Mouse (Mus musculus): ENCODE measurements around the gene Pde2a. TPM values are rescaled to one million over a fixed set of nuclear protein-coding genes. Genes with fewer than 3 reads are reported as not detected.
"Not testable (repeated sequence)": the region's sequence is repeated elsewhere in the genome, so short reads cannot be mapped to it uniquely, and the experiment has no call there.

Pde2a gene
- polyA plus RNA-seq, 1 experiment: 2.9 TPM

DNA sequence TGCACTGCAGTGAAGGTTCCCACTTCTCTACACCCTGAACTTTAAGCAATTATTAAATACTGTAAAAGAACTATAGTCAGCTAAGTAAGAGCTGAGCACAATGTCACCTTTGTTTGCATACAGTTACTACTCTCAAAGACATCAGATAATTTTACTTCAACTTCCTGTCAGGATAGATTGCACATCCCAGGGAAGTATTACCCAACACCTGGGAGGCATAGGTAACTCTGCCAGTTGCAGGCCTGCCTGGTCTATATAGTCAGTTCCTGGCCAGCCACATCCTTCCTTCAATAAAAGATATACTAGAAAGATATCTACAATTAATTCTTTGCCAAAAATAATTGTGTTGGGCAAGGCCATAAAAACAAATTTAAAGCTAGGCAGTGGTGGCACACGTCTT lies 135.9 kb downstream of the Pde2a start:
- no peak overlapping the region for H3K9ac ChIP-seq (ENCODE audit: low read depth, poor library complexity, severe bottlenecking)
- no peaks in the 10 kb centered on the region for H3K4me1 ChIP-seq (ENCODE audit: control insufficient read depth, insufficient read depth, low read length)
- H3K36me3 ChIP-seq (ENCODE audit: control insufficient read depth, insufficient read depth, low read length, poor library complexity, severe bottlenecking): no peaks in the 10 kb centered on the region
- no peaks in the 10 kb centered on the region for H3K9me3 ChIP-seq (replicated peaks; ENCODE audit: control insufficient read depth, insufficient read depth, low read length, poor library complexity, severe bottlenecking)
- H3K27ac ChIP-seq (ENCODE audit: insufficient read depth, low read length): no peak overlapping the region
- TF ChIP-seq EP300 (IDR thresholded peaks at IDR 0.05; ENCODE audit: insufficient read depth, low read depth, low read length): no peak
- no peak for TF ChIP-seq POLR2A (IDR thresholded peaks at IDR 0.05; ENCODE audit: insufficient read depth, low read length)
- no peak for TF ChIP-seq CTCF (IDR thresholded peaks at IDR 0.05; ENCODE audit: low read depth, low read length)
- H3K27me3 ChIP-seq (ENCODE audit: control insufficient read depth, insufficient read depth, low read length, poor library complexity, severe bottlenecking): no peaks in the 10 kb centered on the region
- H3K4me3 ChIP-seq (ENCODE audit: low read depth, low read length): no peak overlapping the region

DNA sequence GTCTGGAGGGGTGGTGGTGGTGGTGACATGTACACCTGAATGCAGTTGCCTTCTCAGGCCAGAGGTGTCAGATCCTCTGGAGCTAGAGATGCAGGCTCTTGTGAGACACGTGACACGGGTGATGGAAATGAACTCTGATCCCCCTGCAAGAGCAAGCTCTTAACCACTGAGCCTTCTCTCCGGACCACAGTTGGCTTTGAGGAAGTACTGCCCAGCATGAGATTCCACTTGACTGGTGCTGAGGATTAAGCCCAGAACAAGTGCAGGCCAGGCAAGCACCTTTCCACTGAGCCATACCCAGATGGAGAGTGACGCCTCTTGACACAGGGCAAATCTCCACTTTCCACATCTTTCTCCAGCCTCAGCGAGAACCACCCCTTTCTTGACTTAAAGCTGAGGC lies 137.9 kb downstream of the Pde2a start:
- not testable (repeated sequence) for H3K36me3 ChIP-seq (ENCODE audit: control insufficient read depth, insufficient read depth, low read length, poor library complexity, severe bottlenecking); H3K9ac ChIP-seq (ENCODE audit: low read depth, poor library complexity, severe bottlenecking); H3K4me1 ChIP-seq (ENCODE audit: control insufficient read depth, insufficient read depth, low read length); H3K27me3 ChIP-seq (ENCODE audit: control insufficient read depth, insufficient read depth, low read length, poor library complexity, severe bottlenecking); H3K27ac ChIP-seq (ENCODE audit: insufficient read depth, low read length); H3K9me3 ChIP-seq (replicated peaks; ENCODE audit: control insufficient read depth, insufficient read depth, low read length, poor library complexity, severe bottlenecking); H3K4me3 ChIP-seq (ENCODE audit: low read depth, low read length)

Other genes with a start within 250 kb of the Pde2a start
- 23.4 and 25.8 TPM in 2 replicates for gene Atg16l2, start 119.4 kb upstream of the Pde2a start, polyA plus RNA-seq (2011; ENCODE audit: insufficient read depth, insufficient read length, low read depth, missing spikeins)
- 54.3 and 58.2 TPM in 2 replicates for gene Stard10, start 104.6 kb upstream of the Pde2a start, polyA plus RNA-seq (2011; ENCODE audit: insufficient read depth, insufficient read length, low read depth, missing spikeins)
- gene Arap1, start 73.6 kb upstream of the Pde2a start, polyA plus RNA-seq (2011; ENCODE audit: insufficient read depth, insufficient read length, low read depth, missing spikeins): 28.2 and 31.5 TPM in 2 replicates
- 1.7 TPM in 1 of 2 replicates, not detected in the other for gene Gm45837, start 10.8 kb upstream of the Pde2a start, polyA plus RNA-seq (2011; ENCODE audit: insufficient read depth, insufficient read length, low read depth, missing spikeins)
- not detected in 2 replicates for gene Art2b, start 163.9 kb downstream of the Pde2a start, polyA plus RNA-seq (2011; ENCODE audit: insufficient read depth, insufficient read length, low read depth, missing spikeins)
- gene Clpb, start 241.9 kb downstream of the Pde2a start, polyA plus RNA-seq (2011; ENCODE audit: insufficient read depth, insufficient read length, low read depth, missing spikeins): 55.0 and 58.9 TPM in 2 replicates

All from ES-Bruce4 (cell line).